Mouse (Mus musculus): Measurements from ENCODE around the gene Wdr49. TPM values are rescaled to one million over a fixed set of nuclear protein-coding genes. Genes with fewer than 3 reads are reported as not detected.

The Wdr49 gene
- polyA plus RNA-seq (2017; shearing (Covaris generic)): not detected

DNA sequence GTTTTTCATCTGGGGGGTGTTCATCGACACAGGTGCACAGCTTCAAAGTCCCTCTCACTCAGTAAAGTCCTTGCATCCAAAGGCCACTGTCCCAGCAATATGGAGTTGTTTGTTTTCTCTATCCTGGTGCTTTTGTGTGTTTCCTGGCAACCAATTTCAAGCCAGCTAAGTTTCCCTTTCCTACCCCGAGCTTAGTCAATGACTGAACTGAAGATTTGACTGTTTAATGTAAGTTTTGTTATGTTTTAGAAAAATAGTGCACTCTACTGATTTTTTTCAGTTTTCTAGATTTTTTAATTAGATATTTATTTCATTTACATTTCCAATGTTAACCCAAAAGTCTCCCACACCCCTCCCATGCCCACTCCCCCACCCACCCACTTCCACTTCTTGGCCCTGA is at the start of gene Wdr49:
Gene Wdr49 (minus strand): TSS at position 101 of the 400 bp plus-strand sequence.

DNA sequence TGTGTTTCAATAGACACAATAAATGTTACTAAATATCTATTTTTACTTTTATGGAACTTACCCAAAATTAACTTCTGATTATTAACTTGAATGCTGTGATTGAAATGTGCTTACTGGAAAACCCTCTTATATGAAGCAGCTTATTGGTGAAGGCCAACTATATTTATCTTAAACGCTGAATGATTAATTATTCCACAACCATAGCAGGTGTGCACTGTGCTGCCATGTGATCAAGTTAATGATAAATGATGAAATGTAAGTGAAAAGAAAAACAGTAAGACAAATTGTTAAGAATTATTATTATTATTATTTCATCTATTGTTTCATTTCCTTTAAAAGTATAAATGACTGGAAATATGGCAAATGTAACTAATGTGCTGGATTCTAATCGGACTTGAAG is 212.0 kb downstream of the Wdr49 start, which contains the start of gene Serpini2:
Gene Serpini2 (minus strand): TSS at position 101 of the 400 bp plus-strand sequence.

Other genes starting within 250 kb of the Wdr49 start
- not detected for gene Serpini2, start 212.1 kb downstream of the Wdr49 start, polyA plus RNA-seq (2017; shearing (Covaris generic))
- 205 TPM for gene Pdcd10, start 74.7 kb upstream of the Wdr49 start, polyA plus RNA-seq (2017; shearing (Covaris generic))
- gene Serpini1, start 75.4 kb upstream of the Wdr49 start, polyA plus RNA-seq (2017; shearing (Covaris generic)): 19.8 TPM